Mouse (Mus musculus): ENCODE measurements at regions not wholly inside any gene's neighbourhood (a gene's known extent, or its start where the extent isn't known, plus 50 kb on each side); places are given as distances from the start of the nearest gene placed in this dataset.
A peak's percentile ranks its signal among the peaks of the same experiment; 100 is the strongest.
"Not testable (repeated sequence)": the region's sequence is repeated elsewhere in the genome, so short reads cannot be mapped to it uniquely, and the experiment has no call there.

DNA sequence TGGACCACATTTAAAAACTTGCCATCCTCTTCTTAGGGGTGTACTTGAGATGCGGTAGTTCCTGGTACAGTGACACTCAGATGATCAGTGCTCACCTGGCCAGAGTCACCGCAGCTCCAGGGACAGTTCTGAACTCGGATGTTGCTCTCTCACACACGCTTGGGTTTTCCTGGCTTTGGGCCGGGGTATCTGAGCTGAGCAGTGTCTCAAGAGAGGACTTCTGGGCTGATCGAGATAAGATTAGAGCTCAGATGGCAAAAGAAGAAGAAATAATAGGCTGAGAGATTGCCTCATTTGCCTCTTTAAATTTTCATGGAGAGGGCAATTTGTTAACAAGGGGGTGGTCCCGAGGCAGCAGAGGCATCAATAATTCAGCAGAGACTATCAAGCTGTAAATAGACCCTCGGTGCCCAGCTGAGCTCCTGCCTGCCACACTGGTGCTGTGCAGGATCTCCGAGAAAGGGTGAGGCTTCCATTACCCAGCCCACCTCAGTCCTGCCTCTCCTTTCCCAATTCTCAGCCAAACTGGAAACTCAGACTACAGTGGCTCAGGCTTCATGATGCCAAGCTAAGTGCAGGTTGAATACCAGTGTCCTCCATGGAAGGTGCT, 133.7 kb downstream of the Tsen15 start:
- no peak for DNase-seq (ENCODE audit: low spot score in 2 of 2)

DNA sequence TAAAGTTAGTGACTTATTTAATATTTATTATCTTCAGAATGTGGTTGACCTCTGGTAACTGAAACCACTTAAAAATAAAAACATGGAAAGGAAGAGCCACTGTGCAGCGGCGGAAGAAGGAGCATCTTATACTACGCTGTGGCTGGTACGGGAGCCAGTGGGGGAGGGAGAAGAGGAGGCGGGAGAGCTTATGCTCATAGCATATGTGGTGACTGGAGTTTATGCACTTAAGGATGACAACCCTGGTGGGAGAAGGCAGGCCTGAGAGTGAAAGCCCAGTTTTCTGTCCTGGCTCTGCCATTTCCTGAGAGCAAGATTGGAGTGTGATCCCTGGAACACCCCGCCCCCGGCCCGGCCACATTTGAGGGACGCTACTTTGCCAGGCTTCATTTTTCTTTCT, 145.5 kb downstream of the Tsen15 start:
- DNase-seq (ENCODE audit: low spot score in 2 of 2): no peak

DNA sequence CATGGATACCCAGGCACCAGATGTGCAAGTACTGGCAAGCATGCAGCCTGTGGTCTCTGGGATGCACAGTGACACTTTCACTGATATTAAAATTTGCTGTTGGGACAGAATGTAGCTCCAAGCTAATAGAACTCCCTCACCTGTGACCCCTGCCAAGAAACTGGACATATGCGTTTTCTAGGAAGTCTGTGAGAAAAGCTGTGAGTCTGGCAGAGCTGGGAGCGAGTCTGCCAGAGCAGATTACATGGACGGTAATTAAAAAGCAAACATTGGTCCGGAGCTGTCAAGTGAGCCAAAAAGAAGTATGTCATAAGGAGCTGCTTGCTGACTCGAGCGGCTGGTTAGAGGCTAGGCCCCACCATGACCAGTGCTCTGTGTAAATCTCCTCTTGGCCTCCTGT, 147.1 kb downstream of the Tsen15 start:
- no peak for DNase-seq (ENCODE audit: low spot score in 2 of 2)

DNA sequence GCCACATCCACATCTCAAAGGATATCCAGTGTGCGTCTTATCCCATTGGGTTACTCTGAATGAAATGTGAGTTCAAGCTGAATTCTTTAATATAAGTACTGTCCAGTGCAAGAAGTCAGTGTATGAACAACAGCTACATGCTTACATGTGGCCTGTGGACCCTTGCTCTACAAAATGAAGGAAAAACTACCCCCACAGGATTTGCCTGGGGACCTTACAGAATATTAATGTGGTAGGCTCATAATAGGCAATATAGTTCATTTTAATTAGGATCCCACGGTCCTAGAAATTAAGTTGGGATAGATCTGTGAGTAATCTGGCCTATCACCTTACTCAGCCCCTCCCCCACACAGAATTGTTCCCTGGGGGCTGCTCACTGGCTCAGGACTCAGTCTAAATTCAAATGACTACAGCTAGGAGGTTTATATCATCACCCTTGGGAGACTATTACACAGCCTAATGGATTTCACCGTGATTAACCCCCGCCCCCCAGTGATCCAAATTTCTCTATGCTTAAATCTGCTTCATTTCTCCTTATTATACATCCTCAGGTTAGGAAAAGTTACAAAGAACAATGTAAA, 145.4 kb upstream of the 1700025G04Rik start:
- DNase-seq (ENCODE audit: low spot score in 2 of 2): peak in 1 of 2 experiments; percentile 2

DNA sequence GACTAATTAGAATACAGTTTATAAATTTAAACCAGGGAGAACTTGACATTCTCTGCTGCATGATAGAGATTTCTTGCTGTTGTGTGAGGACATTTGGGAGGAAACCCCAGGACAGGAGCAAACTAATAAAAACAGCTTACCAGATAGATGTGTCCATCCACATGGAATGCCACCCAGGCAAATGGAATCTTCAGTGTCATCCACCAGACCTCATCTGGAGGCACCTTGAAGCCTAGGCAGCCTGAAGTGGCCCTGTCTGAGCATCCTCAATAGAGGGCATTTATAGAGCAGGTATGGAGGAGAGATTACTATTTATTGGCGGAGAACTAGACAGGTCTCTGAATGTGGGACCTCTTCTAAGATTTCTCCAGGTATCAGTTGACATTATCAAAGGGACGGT, 144.8 kb upstream of the 1700025G04Rik start:
- peak in 1 of 2 experiments; percentile 0 for DNase-seq (ENCODE audit: low spot score in 2 of 2)

DNA sequence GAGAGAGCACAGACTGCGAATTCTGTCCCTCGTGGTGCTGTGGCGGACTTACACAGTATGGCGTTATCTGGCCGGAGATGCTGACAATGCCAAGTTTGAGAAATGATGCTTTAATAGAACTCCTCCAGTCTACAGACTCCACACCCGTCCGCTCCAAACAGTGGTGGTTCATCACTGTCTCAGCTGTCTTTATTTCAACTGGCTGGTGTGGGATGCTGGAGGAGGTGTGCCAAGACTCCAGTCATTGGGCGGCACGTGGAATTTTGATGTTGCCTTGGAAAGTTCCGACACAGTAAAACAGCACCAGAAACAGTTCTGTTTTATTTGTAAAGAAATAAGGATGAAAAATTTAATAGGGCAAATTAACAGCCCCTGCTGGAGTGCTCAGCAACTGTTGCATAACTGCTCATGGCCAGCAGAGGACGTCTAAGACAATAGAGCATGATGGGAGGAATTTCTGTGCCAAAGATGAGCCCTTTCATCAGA, 141.8 kb upstream of the 1700025G04Rik start:
- no peak for DNase-seq (ENCODE audit: low spot score in 2 of 2)

DNA sequence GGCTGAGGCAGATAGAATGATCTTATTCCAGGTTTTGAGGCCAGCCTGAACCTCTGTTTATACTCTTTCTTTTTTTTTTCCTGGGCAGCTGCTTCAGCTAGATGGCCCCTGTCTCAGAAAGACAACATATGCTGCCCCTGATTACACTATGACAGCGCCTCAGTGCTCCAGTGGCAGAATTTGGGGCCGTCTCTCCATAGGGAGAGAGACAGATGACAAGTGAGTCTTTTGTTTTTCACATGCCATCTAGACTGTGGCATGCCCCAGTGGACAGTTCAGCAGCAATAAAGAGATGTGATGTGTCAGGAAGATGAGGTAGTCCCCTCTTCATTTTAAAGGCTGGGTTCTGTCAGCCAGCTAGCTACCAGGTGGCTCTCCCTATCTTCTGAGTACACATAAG, 139.8 kb upstream of the 1700025G04Rik start:
- no peak for DNase-seq (ENCODE audit: low spot score in 2 of 2)

DNA sequence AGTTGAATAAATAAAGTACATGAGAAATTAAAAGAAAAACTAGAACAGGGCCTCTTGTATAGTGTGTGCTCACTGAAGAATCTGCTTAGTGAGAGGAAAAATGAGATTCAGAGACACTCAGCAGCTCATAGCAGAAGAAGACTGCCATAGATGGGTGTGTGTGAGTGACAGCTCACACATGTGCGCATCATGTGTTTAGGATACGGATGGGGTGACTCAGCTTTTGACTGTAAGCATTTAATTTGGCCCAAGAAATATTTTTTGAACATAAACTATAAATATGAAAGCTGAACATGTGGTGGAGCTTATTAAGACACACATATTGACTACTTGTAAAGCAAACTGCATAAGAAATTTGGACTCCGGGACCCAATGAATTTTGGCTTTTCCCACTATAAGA, 136.1 kb upstream of the 1700025G04Rik start:
- no peak for DNase-seq (ENCODE audit: low spot score in 2 of 2)

DNA sequence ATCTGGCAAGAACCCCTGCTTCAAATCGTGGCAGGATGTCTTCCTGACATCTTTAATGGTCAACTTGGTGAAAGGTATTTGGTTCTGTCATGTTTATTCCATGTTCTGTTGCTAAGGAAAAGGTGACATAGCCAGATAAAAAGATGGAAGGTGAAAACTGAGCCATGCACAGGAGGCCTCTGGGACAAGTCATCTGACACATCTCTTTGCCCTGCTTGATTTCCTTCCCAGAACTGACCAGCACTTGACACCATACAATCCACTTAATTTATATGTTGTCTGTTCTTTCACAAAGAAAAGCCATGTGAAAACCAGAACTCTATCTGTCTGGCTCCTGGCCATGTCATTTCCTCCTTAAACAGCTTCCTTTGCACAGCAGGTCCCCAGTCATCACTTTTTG, 133.7 kb upstream of the 1700025G04Rik start:
- DNase-seq (ENCODE audit: low spot score in 2 of 2): no peak

DNA sequence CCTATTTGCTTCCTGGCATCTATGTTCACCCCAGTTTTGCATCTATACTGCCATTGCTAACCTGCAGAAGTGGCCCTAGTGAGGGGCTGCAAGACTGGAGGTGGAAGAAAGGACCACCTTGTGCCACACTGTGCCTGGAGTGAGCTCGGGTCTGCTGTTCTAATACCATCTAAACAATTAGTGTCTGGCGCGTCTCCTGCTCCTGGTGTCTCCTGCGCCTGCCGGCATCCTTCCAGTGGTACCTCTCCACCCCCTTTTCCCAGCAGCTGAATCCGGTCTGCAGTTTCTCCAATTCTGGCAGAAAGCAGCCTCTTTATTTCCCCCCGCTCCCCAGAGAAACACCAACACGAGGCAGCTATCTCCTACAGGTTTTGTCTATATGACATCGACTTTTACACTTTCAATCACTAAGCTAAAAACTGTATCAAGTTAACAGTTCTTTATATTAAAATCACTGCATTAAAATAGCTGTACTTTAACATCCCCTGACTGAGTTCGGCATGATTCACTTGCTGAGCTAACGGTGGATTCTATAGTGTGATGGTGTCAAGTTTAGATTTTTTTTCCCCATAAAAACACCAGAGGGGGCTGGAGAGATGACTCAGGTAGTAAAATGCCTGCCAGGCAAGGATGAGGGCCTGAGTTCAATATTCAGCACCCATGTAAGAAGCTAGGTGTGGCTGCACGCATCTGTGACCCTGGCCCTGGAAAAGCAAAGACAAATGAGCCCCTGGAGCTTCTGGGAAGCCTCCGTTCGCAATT, 131.1 kb upstream of the 1700025G04Rik start:
- DNase-seq (ENCODE audit: low spot score in 2 of 2): no peak

DNA sequence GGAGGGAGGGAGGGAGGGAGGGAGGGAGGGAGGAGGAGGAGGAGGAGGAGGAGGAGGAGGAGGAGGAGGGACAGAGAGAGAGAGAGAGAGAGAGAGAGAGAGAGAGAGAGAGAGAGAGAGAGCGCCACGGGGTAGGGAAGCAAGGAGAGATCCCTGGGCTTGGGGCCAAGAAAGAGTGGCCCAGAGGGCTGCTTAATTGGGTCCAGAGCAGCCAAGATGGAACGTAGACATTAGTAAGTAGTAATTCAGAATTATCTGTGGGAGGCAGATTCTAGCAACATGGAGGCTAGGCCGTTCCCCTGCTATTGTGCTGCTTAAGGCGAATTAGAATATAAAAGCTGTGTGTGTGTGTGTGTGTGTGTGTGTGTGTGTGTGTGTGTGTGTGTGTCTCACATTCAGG, 129.8 kb upstream of the 1700025G04Rik start:
- not testable (repeated sequence) for DNase-seq (ENCODE audit: low spot score in 2 of 2)

DNA sequence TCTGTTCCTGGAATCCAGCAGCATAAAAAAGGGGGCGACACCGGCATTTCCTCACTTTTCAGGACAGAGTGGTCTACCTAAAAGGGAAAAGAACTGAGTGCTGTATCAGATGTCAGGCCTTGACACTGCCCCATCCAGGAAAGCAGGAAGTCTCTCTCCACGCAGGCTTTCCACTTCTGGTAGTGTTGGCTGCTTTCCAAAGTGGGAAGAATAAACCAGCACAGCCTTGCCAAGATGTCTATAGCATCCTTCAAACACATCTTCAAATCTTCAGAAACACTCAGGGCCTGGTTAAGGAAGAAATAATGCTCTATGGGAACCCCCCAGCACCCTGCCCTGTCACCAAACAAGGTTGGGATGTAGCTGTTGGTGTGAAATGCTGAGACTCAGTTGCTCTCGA, 127.5 kb upstream of the 1700025G04Rik start:
- no peak for DNase-seq (ENCODE audit: low spot score in 2 of 2)

DNA sequence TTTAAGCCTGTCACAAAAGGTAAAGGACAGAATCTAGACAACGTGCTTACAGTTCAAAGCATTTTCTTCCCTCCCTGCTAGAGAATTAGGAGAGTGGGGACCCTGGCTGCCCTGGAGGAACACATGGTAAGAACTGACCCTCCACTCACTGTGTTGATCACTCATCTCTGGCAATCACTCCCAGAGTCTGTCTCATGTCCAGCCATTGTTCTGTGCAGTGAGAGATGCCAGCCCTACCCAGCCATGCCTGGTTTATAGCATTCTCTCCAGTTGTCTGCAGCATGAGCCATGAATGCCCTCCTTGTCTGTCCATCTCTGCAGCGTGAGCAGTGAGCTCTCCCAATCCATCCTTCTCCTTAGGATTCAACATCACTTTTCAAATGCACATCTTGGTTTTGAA, 124.5 kb upstream of the 1700025G04Rik start:
- no peak for DNase-seq (ENCODE audit: low spot score in 2 of 2)

DNA sequence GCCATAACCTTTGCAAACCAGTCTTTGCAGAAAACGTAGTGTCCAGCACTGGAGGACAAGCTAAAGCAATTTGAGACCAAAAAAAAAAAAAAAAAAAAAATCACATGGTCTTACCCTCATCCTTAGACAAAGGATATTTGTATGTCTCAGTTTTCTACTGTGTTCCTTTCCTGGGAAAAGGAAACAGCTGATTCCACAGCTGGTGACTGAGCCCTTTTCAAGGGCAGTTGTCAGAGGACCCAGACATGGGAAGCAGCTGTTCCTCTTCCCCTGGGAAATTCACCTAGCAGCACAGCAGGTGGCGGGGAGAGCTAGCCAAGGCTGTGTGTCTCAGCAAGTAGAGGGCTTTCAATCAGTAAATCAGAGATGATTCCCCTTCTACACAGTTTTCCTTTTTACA, 113.3 kb upstream of the 1700025G04Rik start:
- DNase-seq (ENCODE audit: low spot score in 2 of 2): no peak

DNA sequence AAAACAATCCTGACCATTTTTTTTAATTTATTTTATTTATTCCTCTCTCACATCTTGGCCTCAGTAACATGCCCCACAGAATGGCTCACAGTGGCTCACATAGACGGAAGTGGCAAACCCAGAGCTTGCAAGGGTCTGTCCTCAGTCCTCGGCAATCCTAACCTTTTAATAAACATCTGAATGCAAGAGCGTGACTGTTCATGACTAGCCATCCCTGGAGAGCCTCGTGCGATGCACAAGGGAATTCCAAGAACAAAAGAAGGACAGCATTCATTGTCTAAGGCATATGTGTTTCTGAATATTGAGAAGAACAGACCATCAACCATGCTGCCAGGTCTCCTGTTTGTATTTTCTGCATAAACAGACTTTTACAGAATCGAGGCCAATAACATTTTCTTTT, 98.8 kb upstream of the 1700025G04Rik start:
- DNase-seq (ENCODE audit: low spot score in 2 of 2): no peak

DNA sequence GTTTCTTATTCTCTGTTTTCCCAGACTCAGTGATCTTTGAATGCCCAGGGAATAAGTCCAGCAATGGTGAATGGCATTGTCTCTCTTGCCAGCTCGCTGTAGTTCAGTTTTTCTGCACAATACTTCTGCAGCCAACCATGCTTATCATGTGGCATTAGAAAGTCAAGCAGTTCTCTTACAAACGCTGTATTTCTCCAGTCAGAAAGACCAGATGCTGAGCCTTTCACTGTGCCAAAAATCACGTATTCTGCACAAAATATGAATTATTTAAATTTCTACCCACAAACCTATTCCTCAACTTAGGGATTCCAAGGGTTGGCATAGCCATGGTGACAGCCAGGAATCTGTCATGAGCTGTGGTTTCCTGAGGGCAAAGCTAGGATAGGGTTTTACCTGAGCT, 95.0 kb upstream of the 1700025G04Rik start:
- no peak for DNase-seq (ENCODE audit: low spot score in 2 of 2)

DNA sequence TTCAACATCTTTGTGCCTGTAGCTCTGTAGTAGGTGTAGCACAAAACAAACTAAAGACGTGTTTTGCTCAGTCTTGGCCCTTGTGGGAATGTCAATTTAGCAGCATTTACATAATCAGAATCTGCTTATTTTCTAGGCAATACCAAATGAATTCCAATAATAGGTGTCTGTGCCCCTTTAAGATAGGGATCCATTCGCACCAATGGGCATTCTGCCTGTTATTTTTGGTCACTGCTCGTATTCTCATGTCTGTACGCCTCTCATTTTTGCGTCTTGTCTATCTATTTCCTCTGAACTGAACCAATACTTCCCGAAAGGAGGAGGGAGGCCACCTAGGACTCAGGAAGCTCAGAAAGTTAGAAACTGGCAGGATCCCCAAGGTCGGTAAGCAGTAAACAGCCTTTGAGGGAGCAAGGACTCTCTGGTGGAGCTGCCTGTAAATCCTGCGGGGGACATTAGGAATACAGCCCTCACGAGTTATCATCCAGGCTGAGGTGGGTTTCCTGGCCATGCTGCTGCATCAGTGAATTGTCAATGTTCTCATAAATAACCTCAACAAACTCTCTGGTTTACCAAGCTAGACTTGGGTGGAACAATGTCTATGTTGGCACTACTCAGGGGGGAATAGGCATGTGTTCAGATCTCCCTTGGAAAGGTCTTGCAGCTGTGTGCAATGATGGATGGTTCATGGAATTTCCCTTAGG, 86.5 kb upstream of the 1700025G04Rik start:
- DNase-seq (ENCODE audit: low spot score in 2 of 2): no peak

DNA sequence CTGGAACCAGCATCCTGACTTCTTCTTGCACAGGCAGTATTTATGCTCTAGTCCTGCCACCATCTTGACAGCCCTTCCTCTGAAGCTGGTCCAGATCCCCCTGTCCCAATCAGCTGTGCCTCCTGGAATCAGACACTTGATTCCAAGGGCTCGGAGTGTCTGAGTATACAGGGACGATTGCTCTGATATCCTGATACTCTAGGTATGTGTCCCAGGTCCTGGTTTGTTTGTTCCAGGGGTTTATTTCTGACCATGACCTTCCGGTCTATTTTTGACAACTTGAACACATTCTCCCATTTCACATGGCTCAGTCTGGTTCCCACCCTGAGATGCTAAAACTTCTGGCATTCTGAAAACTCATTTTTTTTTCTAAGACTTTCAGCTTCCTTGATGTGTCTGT, 85.8 kb upstream of the 1700025G04Rik start:
- DNase-seq (ENCODE audit: low spot score in 2 of 2): no peak

DNA sequence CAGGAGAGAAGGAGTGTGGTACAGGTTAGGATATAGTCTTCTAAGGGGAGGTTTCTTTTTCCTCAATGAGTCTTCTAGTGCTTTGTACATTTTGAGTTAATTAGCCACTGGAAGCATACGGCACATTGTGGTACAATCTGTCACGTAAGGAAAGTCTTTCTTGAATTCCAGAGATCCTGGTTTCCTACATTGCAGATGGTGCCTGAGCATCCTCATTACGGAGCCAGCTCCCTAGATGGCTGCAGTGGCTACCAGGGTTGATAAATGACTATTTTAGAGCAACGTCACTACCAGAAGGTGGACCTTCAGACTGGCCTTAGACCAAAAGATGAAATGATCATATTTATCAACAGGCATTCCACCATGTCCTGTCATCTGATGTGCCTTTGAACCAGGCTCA, 84.5 kb upstream of the 1700025G04Rik start:
- DNase-seq (ENCODE audit: low spot score in 2 of 2): no peak

DNA sequence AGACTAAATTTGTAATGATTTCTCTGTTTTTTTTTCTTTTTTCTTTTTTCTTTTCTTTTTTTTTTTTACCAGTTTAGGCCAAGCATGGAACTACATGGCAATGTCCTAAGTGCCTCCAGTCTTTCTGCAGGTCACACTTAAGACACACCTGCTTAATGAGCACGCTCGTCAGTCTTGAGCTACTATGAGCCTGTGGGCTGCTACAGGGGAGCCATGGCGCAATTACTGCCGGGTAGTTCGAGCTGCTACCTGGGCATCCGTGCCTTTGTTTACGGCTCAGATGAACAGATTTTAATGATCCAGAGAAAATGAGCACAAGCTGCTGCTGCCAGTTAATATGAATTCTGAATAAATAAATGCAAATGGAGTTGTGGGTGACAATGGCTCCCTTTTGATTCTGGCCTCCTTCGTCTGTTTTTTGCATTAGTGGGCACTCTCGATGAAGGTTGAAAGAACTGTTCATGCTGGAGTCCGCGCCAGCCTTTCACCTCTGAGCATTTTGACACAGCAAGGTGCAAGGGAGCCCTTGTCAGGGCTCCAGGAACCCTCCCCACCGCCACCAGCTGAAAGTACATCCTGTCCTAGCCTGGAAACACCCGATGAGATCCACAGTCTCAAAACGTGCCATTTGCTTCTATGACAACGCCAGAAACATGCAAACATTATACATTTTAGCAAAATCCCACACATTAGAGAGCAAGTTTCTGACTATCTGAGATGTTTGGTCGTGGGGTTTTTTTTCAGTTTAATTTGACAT, 81.3 kb upstream of the 1700025G04Rik start:
- DNase-seq (ENCODE audit: low spot score in 2 of 2): no peak

DNA sequence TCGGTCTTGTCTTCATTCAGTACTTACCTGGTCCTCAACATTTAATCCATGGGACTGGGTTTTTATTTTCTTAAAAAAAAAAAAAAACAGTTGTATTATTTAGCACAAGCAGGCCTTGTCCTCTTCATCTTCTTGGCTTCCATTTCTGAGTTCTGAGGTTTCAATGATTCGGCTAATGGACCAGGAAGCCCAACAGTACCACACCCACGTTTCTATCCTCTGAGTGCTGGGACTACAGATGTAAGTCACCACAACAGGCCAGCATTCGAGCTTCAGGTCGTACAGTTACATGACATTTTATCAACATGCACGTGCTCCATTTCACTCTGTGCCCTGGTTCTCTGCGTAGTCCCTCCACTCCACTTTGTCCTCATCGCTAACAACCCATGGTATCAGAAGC, 80.7 kb upstream of the 1700025G04Rik start:
- no peak for DNase-seq (ENCODE audit: low spot score in 2 of 2)

All from left cerebral cortex, adult 8-10 months (tissue).